Mouse (Mus musculus): ENCODE measurements around the gene Ubxn10. TPM values are rescaled to one million over a fixed set of nuclear protein-coding genes. Genes with fewer than 3 reads are reported as not detected.
A peak's percentile ranks its signal among the peaks of the same experiment; 100 is the strongest.

The Ubxn10 gene
- polyA plus RNA-seq, 1 experiment from 2014 or later = 4.3 TPM

GRCm38 (mm10) chr4:138755439-138755838 is 18.5 kb upstream of the Ubxn10 start:
- Histone ChIP-seq H3K4me1 (replicated peaks) (peaks cover 11% of the 10 kb centered on the region), H3K27ac (replicated peaks) (0 out of 2 replicates have a peak overlapping the region, but pooled peaks have one; percentile 1), H3K4me2 (no peak overlapping the region), H3K36me3 (no peaks in the 10 kb centered on the region), H3K4me3 (no peak overlapping the region), H3K27me3 (no peaks in the 10 kb centered on the region), H3K9ac (no peak overlapping the region), H3K9me3 (no peaks in the 10 kb centered on the region)
- WGBS = 52% methylated on average over 4 of the region's 4 CpGs
- ATAC-seq (ENCODE audit: low FRiP score, low read depth) = no peak

GRCm38 (mm10) chr4:138754432-138754831 is 17.5 kb upstream of the Ubxn10 start:
- H3K36me3 ChIP-seq = no peaks in the 10 kb centered on the region
- H3K27me3 ChIP-seq = no peaks in the 10 kb centered on the region
- H3K27ac ChIP-seq (replicated peaks) = no peak overlapping the region
- WGBS = 88% methylated on average over 9 of the region's 9 CpGs
- H3K9ac ChIP-seq = no peak overlapping the region
- no peaks in the 10 kb centered on the region for H3K9me3 ChIP-seq
- peaks cover 11% of the 10 kb centered on the region for H3K4me1 ChIP-seq (replicated peaks)
- no peak for ATAC-seq (ENCODE audit: low FRiP score, low read depth)
- H3K4me2 ChIP-seq = no peak overlapping the region
- no peak overlapping the region for H3K4me3 ChIP-seq

GRCm38 (mm10) chr4:138753608-138754007 is 16.6 kb upstream of the Ubxn10 start:
- no peak for ATAC-seq (ENCODE audit: low FRiP score, low read depth)
- Histone ChIP-seq H3K9ac (no peak overlapping the region), H3K27me3 (no peaks in the 10 kb centered on the region), H3K4me1 (replicated peaks) (peaks cover 11% of the 10 kb centered on the region), H3K9me3 (no peaks in the 10 kb centered on the region), H3K36me3 (no peaks in the 10 kb centered on the region), H3K27ac (replicated peaks) (no peak overlapping the region), H3K4me2 (no peak overlapping the region), H3K4me3 (no peak overlapping the region)
- 86% methylated on average over 3 of the region's 3 CpGs for WGBS

GRCm38 (mm10) chr4:138752603-138753002 is 15.6 kb upstream of the Ubxn10 start:
- Histone ChIP-seq H3K4me3 (no peak overlapping the region), H3K27me3 (no peaks in the 10 kb centered on the region), H3K9me3 (no peaks in the 10 kb centered on the region), H3K4me1 (replicated peaks) (peaks cover 20% of the 10 kb centered on the region), H3K4me2 (no peak overlapping the region), H3K27ac (replicated peaks) (no peak overlapping the region), H3K36me3 (no peaks in the 10 kb centered on the region), H3K9ac (no peak overlapping the region)
- 95% methylated on average over 6 of the region's 6 CpGs for WGBS
- no peak for ATAC-seq (ENCODE audit: low FRiP score, low read depth)

GRCm38 (mm10) chr4:138748369-138749072 is 11.6 kb upstream of the Ubxn10 start:
- WGBS = 57% methylated on average over 8 of the region's 8 CpGs
- no peak overlapping the region for H3K9ac ChIP-seq

GRCm38 (mm10) chr4:138747851-138748250 is 10.9 kb upstream of the Ubxn10 start:
- Histone ChIP-seq H3K9ac (no peak overlapping the region), H3K4me2 (no peak overlapping the region), H3K27me3 (no peaks in the 10 kb centered on the region), H3K9me3 (no peaks in the 10 kb centered on the region), H3K4me3 (no peak overlapping the region), H3K27ac (replicated peaks) (no peak overlapping the region), H3K4me1 (replicated peaks) (peaks cover 11% of the 10 kb centered on the region), H3K36me3 (no peaks in the 10 kb centered on the region)
- ATAC-seq (ENCODE audit: low FRiP score, low read depth) = peak; percentile 64; the same call in 1 of the 2 replicates
- WGBS = 47% methylated on average over 10 of the region's 10 CpGs

More at GRCm38 (mm10) chr4:138748369-138749072, 11.6 kb upstream of the Ubxn10 start:
- ATAC-seq (ENCODE audit: low FRiP score, low read depth) = peak; percentile 67; the same call in 1 of the 2 replicates
- Histone ChIP-seq H3K36me3 (no peaks in the 10 kb centered on the region), H3K9me3 (no peaks in the 10 kb centered on the region), H3K27me3 (no peaks in the 10 kb centered on the region), H3K4me2 (no peak overlapping the region), H3K4me1 (replicated peaks) (peaks cover 11% of the 10 kb centered on the region), H3K4me3 (no peak overlapping the region), H3K27ac (replicated peaks) (no peak overlapping the region)

- H3K4me2 ChIP-seq = no peak overlapping the region
- WGBS = 92% methylated on average over 9 of the region's 9 CpGs
- H3K9me3 ChIP-seq = no peaks in the 10 kb centered on the region
- H3K4me1 ChIP-seq (replicated peaks) = peaks cover 11% of the 10 kb centered on the region
- H3K36me3 ChIP-seq = no peaks in the 10 kb centered on the region
- no peak overlapping the region for H3K27ac ChIP-seq (replicated peaks)
- no peaks in the 10 kb centered on the region for H3K27me3 ChIP-seq
- H3K9ac ChIP-seq = no peak overlapping the region
- no peak overlapping the region for H3K4me3 ChIP-seq
- no peak for ATAC-seq (ENCODE audit: low FRiP score, low read depth)
Observed at GRCm38 (mm10) chr4:138746866-138747265, 9.9 kb upstream of the Ubxn10 start.

- Histone ChIP-seq H3K4me1 (replicated peaks) (peaks cover 11% of the 10 kb centered on the region), H3K9me3 (no peaks in the 10 kb centered on the region), H3K36me3 (no peaks in the 10 kb centered on the region), H3K27me3 (no peaks in the 10 kb centered on the region), H3K27ac (replicated peaks) (no peak overlapping the region), H3K9ac (no peak overlapping the region), H3K4me2 (no peak overlapping the region), H3K4me3 (no peak overlapping the region)
- ATAC-seq (ENCODE audit: low FRiP score, low read depth) = no peak
- WGBS = 76% methylated on average over 4 of the region's 4 CpGs
Observed at GRCm38 (mm10) chr4:138745884-138746283, 8.9 kb upstream of the Ubxn10 start.

GRCm38 (mm10) chr4:138739136-138739851 is 2.3 kb upstream of the Ubxn10 start:
- Histone ChIP-seq H3K27me3 (no peaks in the 10 kb centered on the region), H3K4me1 (replicated peaks) (peaks cover 18% of the 10 kb centered on the region), H3K4me2 (no peak overlapping the region), H3K4me3 (no peak overlapping the region), H3K36me3 (no peaks in the 10 kb centered on the region), H3K9me3 (no peaks in the 10 kb centered on the region), H3K27ac (replicated peaks) (no peak overlapping the region), H3K9ac (no peak overlapping the region)
- ATAC-seq (ENCODE audit: low FRiP score, low read depth) = no peak
- 18% methylated on average over 7 of the region's 7 CpGs for WGBS

- no peaks in the 10 kb centered on the region for H3K9me3 ChIP-seq
- no peak overlapping the region for H3K4me3 ChIP-seq
- H3K27me3 ChIP-seq = no peaks in the 10 kb centered on the region
- ATAC-seq (ENCODE audit: low FRiP score, low read depth) = no peak
- H3K4me1 ChIP-seq (replicated peaks) = peaks cover 18% of the 10 kb centered on the region
- no peaks in the 10 kb centered on the region for H3K36me3 ChIP-seq
- no peak overlapping the region for H3K27ac ChIP-seq (replicated peaks)
- H3K9ac ChIP-seq = no peak overlapping the region
- no peak overlapping the region for H3K4me2 ChIP-seq
- WGBS = 94% methylated on average over 4 of the region's 4 CpGs
Observed at GRCm38 (mm10) chr4:138734863-138735262, 2.1 kb downstream of the Ubxn10 start.

- H3K27me3 ChIP-seq = no peaks in the 10 kb centered on the region
Observed at GRCm38 (mm10) chr4:138734105-138734504, 2.9 kb downstream of the Ubxn10 start.

GRCm38 (mm10) chr4:138729018-138729703 is 7.8 kb downstream of the Ubxn10 start:
- Histone ChIP-seq H3K4me1 (replicated peaks) (peaks cover 20% of the 10 kb centered on the region), H3K9ac (no peak overlapping the region), H3K4me2 (no peak overlapping the region), H3K4me3 (no peak overlapping the region), H3K36me3 (no peaks in the 10 kb centered on the region), H3K27me3 (no peaks in the 10 kb centered on the region), H3K27ac (replicated peaks) (no peak overlapping the region), H3K9me3 (no peaks in the 10 kb centered on the region)
- ATAC-seq (ENCODE audit: low FRiP score, low read depth) = peak; percentile 75
- 22% methylated on average over 9 of the region's 9 CpGs for WGBS

More at GRCm38 (mm10) chr4:138734105-138734504, 2.9 kb downstream of the Ubxn10 start:
- Histone ChIP-seq H3K4me2 (no peak overlapping the region), H3K27ac (replicated peaks) (no peak overlapping the region), H3K4me3 (no peak overlapping the region), H3K9me3 (no peaks in the 10 kb centered on the region), H3K4me1 (replicated peaks) (peaks cover 15% of the 10 kb centered on the region), H3K9ac (no peak overlapping the region), H3K36me3 (no peaks in the 10 kb centered on the region)
- 83% methylated on average over 7 of the region's 7 CpGs for WGBS
- ATAC-seq (ENCODE audit: low FRiP score, low read depth) = no peak

Measured in hindbrain, embryonic 15.5 days (tissue).